Mouse (Mus musculus) liver, postnatal 0 days (tissue): ENCODE results near the gene Tmem156.

Source experiments
- CTCF ChIP-seq: sonication (generic); IDR thresholded peaks from 2 replicates; pipeline ENCODE4 v1.5.1; 2016; ENCODE audit warnings: antibody characterized with exemption, low read depth
- EP300 ChIP-seq: IDR thresholded peaks from 2 replicates; pipeline ENCODE4 v1.6.1; 2016; ENCODE audit warnings: antibody characterized with exemption, low read depth, mild to moderate bottlenecking

DNA sequence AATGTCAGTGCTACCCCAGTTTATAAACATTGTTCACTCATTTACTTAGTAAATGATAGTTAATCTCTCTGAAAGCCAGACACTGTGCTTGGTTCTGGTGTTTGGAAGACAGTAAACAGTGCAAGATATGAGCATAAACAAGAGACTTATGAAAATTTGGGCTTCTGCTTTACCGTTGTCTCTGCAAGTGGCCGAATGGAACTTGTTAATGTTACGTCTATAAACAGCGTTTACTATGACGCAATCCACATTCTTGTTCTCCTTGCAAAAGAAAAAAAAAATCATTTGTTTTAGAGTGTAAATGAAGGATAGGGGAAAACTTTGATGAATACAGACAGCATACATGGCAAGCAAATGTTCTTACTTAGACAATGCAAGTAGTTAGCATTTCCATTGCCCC, at the start of gene Tmem156:
- no peak for TF ChIP-seq CTCF
- TF ChIP-seq EP300: no peak
